Mouse (Mus musculus): ENCODE data around the gene Krtap10-10.
A peak's percentile ranks its signal among the peaks of the same experiment; 100 is the strongest.

Krtap10-10 gene

GRCm38 (mm10) chr10:77867546-77867945 lies 31.8 kb downstream of the Krtap10-10 start:
- DNase-seq (ENCODE audit: low spot score) = no peak

GRCm38 (mm10) chr10:77869651-77870050 lies 33.9 kb downstream of the Krtap10-10 start:
- DNase-seq (ENCODE audit: low spot score) = no peak

- DNase-seq (ENCODE audit: low spot score) = peak; percentile 40
Measured at GRCm38 (mm10) chr10:77878985-77879384, 43.2 kb downstream of the Krtap10-10 start.

DNA sequence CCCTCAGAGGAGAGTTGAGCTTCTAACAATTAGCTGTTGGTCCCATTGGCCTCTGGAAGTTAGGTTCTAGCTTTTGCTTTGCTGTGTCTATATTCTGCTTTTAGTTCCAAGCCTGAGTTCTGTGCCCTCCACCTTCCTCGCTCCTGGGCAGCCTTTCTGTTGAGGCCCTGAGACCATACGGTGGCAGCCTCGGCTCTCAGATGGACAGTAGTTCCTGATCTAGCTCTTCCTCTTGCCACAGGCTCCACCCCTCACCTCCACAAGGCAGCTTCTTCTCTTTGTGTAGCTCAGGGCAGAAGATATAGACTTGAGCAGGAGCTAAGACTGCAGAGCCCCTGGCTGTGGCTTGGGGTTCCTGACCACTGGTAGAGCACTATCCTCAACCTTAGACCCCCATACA lies 44.6 kb downstream of the Krtap10-10 start:
- DNase-seq (ENCODE audit: low spot score) = no peak

DNA sequence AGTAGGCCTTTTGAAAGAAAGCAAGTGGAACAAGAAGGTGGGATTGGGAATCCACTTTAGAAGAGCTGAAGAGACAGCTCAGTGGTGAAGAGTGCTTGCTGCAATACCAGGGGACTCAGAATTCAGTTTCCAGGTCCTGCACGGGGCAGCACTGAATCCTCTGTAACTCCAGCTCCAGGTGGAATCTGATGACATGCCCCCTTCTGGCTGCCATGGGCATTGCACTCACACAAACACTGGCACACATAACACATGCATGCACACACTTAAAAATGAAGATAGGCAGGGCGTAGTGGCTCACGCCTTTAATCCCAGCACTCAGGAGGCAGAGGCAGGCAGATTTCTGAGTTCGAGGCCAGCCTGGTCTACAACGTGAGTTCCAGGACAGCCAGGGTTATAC lies 46.8 kb downstream of the Krtap10-10 start:
- no peak for DNase-seq (ENCODE audit: low spot score)

- DNase-seq (ENCODE audit: low spot score) = no peak
Measured at GRCm38 (mm10) chr10:77886007-77886747, 50.4 kb downstream of the Krtap10-10 start.

Data from retina, embryonic 14.5 days (tissue).